In the genomic region with DNA sequence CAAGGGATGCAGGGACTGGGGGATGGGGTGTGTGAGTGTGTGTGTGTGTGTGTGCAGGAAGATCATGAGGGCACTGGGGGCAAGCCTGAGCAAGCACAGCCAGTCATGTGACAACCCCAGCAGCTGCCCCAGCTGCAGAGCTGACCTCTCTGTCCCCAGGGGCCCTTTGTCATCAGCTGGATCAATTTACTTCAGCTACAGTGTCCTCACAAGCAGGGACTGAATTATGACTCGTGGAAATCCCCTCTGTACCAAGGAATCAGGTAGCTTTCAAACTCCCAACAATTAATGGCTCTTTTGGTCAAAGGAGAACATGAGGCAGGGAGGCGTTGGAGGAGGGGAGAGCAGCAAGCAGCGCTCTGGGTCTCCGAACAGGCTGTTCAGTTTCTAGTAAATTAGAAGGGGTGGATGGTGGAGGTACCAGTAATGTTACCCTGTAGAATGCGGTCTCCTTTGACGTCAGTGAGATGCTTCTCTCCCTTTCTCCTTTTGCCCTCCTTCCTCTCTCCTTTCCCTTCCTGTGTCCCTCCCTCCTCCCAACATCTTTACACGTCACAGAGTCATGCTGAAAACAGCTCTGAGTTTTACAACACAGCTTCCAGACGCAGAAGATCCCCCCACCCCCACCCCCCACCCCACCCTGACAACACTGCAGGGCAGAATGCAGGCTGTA, we compare ENCODE assay signal across 8 mouse cellular contexts.
DNase-seq lines count a peak whose midpoint lies in the region; ATAC-seq and TF ChIP-seq lines count a peak whose summit lies in the region.

No protein-coding gene starts in this region.

- DNase-seq in embryo, embryonic 10.5 days (ENCODE audit: low spot score) = peak; percentile 92
- DNase-seq in kidney, postnatal 0 days (ENCODE audit: low spot score) = peak; percentile 94
- DNase-seq in mesoderm, embryonic 11.5 days (ENCODE audit: low read depth, low spot score) = peak; percentile 94
- DNase-seq in urinary bladder, postnatal 4 days (ENCODE audit: low spot score in 2 of 2) = no peak

- no peaks in the 10 kb centered on the region for H3K27me3 ChIP-seq in megakaryocyte, embryonic 14.5 days (replicated peaks)
- H3K27me3 ChIP-seq in heart, embryonic 14.5 days (ENCODE audit: control insufficient read depth, insufficient read depth, low read length) = no peaks in the 10 kb centered on the region
- no peaks in the 10 kb centered on the region for H3K27me3 ChIP-seq in kidney, postnatal 0 days (ENCODE audit: insufficient read depth, low read length)
- no peaks in the 10 kb centered on the region for H3K27me3 ChIP-seq in stomach, embryonic 15.5 days (replicated peaks)

- ATAC-seq in megakaryocyte, adult 5-6 weeks (ENCODE audit: poor library complexity, severe bottlenecking) = no peak
- ATAC-seq in heart, embryonic 14.5 days (ENCODE audit: insufficient number of reproducible peaks, insufficient read depth, low FRiP score, low read depth) = no peak
- peak; percentile 80 for ATAC-seq in kidney, postnatal 0 days (replicated peaks; ENCODE audit: low FRiP score, low read depth)
- peak; percentile 38; the same call in 1 of the 2 replicates for ATAC-seq in stomach, embryonic 15.5 days (ENCODE audit: insufficient read depth, low FRiP score, low read depth)

- 13% methylated on average over 8 of the region's 8 CpGs for WGBS in heart, embryonic 14.5 days
- WGBS in kidney, postnatal 0 days = 3% methylated on average over 8 of the region's 8 CpGs
- 6% methylated on average over 8 of the region's 8 CpGs for WGBS in stomach, embryonic 15.5 days

- H3K4me2 ChIP-seq in heart, embryonic 14.5 days (ENCODE audit: low read length) = peak overlapping the region; percentile 44
- H3K4me2 ChIP-seq in kidney, postnatal 0 days (ENCODE audit: low read length) = peak overlapping the region; percentile 13; the same call in 1 of the 2 replicates
- H3K4me2 ChIP-seq in stomach, embryonic 15.5 days = peak overlapping the region; percentile 39

- H3K36me3 ChIP-seq in megakaryocyte, embryonic 14.5 days (replicated peaks; ENCODE audit: low read length) = peaks cover 24% of the 10 kb centered on the region
- H3K36me3 ChIP-seq in heart, embryonic 14.5 days (ENCODE audit: control insufficient read depth, insufficient read depth, low read length) = no peaks in the 10 kb centered on the region
- no peaks in the 10 kb centered on the region for H3K36me3 ChIP-seq in kidney, postnatal 0 days (ENCODE audit: insufficient read depth, low read length)
- no peaks in the 10 kb centered on the region for H3K36me3 ChIP-seq in stomach, embryonic 15.5 days

- H3K9me3 ChIP-seq in megakaryocyte, embryonic 14.5 days = peaks cover 4% of the 10 kb centered on the region; the same call in 1 of the 2 replicates
- no peaks in the 10 kb centered on the region for H3K9me3 ChIP-seq in heart, embryonic 14.5 days (ENCODE audit: control insufficient read depth, low read length)
- H3K9me3 ChIP-seq in kidney, postnatal 0 days (replicated peaks; ENCODE audit: low read length) = no peaks in the 10 kb centered on the region
- no peaks in the 10 kb centered on the region for H3K9me3 ChIP-seq in stomach, embryonic 15.5 days

- TF ChIP-seq CTCF in kidney, postnatal 0 days (IDR thresholded peaks at IDR 0.05; ENCODE audit: low read depth) = no peak

- peak overlapping the region; percentile 95 for H3K27ac ChIP-seq in heart, embryonic 14.5 days (replicated peaks in 1 of 2; ENCODE audit: control insufficient read depth in 1 of 2, insufficient read depth in 1 of 2, low read depth in 2 of 2, low read length in 2 of 2)
- H3K27ac ChIP-seq in kidney, postnatal 0 days = peak overlapping the region; percentile 93
- peak overlapping the region; percentile 86 for H3K27ac ChIP-seq in stomach, embryonic 15.5 days

- peak overlapping the region; percentile 85 for H3K4me3 ChIP-seq in megakaryocyte, embryonic 14.5 days (replicated peaks)
- H3K4me3 ChIP-seq in heart, embryonic 14.5 days (ENCODE audit: control insufficient read depth in 1 of 2, insufficient read depth in 1 of 2, low read depth in 1 of 2, low read length in 2 of 2) = no peak overlapping the region
- H3K4me3 ChIP-seq in kidney, postnatal 0 days (replicated peaks; ENCODE audit: low read depth, low read length) = no peak overlapping the region
- no peak overlapping the region for H3K4me3 ChIP-seq in stomach, embryonic 15.5 days (replicated peaks)

- H3K9ac ChIP-seq in heart, embryonic 14.5 days (ENCODE audit: low read length) = peak overlapping the region; percentile 57
- H3K9ac ChIP-seq in kidney, postnatal 0 days (ENCODE audit: low read depth, low read length) = no peak overlapping the region
- H3K9ac ChIP-seq in stomach, embryonic 15.5 days = no peak overlapping the region

- H3K4me1 ChIP-seq in megakaryocyte, embryonic 14.5 days = peaks cover 93% of the 10 kb centered on the region
- peaks cover 25 to 46% of the 10 kb centered on the region in 2 experiments for H3K4me1 ChIP-seq in heart, embryonic 14.5 days (ENCODE audit: control insufficient read depth in 2 of 2, insufficient read depth in 2 of 2, low read length in 2 of 2)
- peaks cover 30% of the 10 kb centered on the region for H3K4me1 ChIP-seq in kidney, postnatal 0 days (replicated peaks; ENCODE audit: insufficient read depth, low read length)
- peaks cover 28% of the 10 kb centered on the region for H3K4me1 ChIP-seq in stomach, embryonic 15.5 days

Comparison
In these comparisons a context has a peak if more than half of its experiments do, and no peak if none do; other contexts are left out.
1. ATAC-seq: peak in kidney, postnatal 0 days (single experiment) and stomach, embryonic 15.5 days (single experiment); none in megakaryocyte, adult 5-6 weeks (single experiment) and heart, embryonic 14.5 days (single experiment).
2. DNase-seq: peak in embryo, embryonic 10.5 days (single experiment), kidney, postnatal 0 days (single experiment) and mesoderm, embryonic 11.5 days (single experiment); none in urinary bladder, postnatal 4 days (0 of 2).
3. Peak in every context shown above with its lines, with median percentiles within 50 percentile points of each other: H3K27ac ChIP-seq and H3K4me2 ChIP-seq.